Mouse (Mus musculus) olfactory bulb, adult 2 months (tissue): ENCODE results near the gene Il1r1. TPM values are rescaled to one million over a fixed set of nuclear protein-coding genes. Genes with fewer than 3 reads are reported as not detected.

Source experiments
- H3K27ac ChIP-seq: fragments of 200-500 bp; 2 replicates; pipeline ENCODE4 v1.5.1; 2012; ENCODE audit warnings: low read depth, low read length; ENCODE audit not compliant: insufficient read depth
- H3K4me1 ChIP-seq: fragments of 200-500 bp; 2 replicates; pipeline ENCODE4 v1.6.1; 2012; ENCODE audit warnings: low read length; ENCODE audit not compliant: control insufficient read depth, insufficient read depth
- H3K4me3 ChIP-seq: fragments of 200-500 bp; 2 replicates; pipeline ENCODE4 v1.5.1; 2012; ENCODE audit warnings: mild to moderate bottlenecking, low read depth, low read length, moderate library complexity; ENCODE audit not compliant: insufficient read depth
- CTCF ChIP-seq: fragments of 200-500 bp; IDR thresholded peaks from 2 replicates; pipeline ENCODE4 v1.5.1; 2012; ENCODE audit warnings: low read depth, mild to moderate bottlenecking, low read length, moderate library complexity; ENCODE audit not compliant: insufficient read depth
- POLR2A ChIP-seq: fragments of 200-500 bp; IDR thresholded peaks from 2 replicates; pipeline ENCODE4 v1.6.1; 2012; ENCODE audit warnings: mild to moderate bottlenecking, low read depth, low read length, moderate library complexity; ENCODE audit not compliant: insufficient read depth
- WGBS: fragments of 180-500 bp; shearing (Covaris S2); methylation state at CpG from one replicate; pipeline ENCODE4 v1.1.7; 2018; 5-methylcytosine and 5-hydroxymethylcytosine counted together
- polyA plus RNA-seq: library from polyadenylated mRNA; stranded (reverse); fragments of >200 nt; gene quantifications from 2 replicates; pipeline ENCODE4 v1.2.4, GENCODE M21; 2012; ENCODE audit warnings: low replicate concordance; ENCODE audit not compliant: missing spikeins, insufficient read depth, insufficient read length

Il1r1 gene
- polyA plus RNA-seq, 1 experiment, result not detected

DNA sequence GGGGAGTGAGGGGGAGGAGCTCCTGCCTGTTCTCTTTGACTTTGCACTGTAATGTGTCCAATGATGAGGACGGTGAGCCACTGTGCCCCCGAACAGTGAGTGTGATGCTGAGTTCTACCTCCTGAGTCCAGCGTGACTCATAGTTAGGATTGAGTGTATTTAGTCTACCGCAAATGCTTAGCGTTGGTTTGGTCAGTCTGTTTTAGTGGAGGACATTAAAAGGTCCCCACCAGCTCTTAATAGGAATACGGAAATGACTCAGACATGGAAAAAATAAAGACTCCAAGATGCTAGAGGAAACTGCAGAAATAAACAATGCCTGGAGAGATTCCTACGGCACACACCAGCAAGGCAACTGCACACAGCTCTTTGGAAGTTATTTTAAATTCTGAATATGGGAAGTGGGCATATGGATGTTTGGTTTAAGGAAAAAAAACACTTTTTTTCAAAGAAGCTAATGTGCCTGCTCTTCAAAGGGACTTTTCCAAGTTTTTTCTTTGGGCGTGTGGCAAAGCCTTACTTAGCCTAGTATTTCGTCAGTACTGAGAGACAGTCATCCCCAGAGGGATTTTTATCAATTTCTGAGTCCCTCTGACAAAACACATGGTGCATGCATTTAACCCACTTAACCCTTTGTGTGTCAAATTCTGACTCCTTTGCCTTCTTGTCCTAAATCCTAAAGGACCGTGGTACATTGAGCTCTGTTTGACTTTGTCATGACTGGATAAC is 50.6 kb downstream of the Il1r1 start:
- H3K4me3 ChIP-seq, result no peak overlapping the region
- 68% methylated on average over 10 of the region's 10 CpGs for WGBS
- no peaks in the 10 kb centered on the region for H3K4me1 ChIP-seq
- no peak overlapping the region for H3K27ac ChIP-seq
- TF ChIP-seq POLR2A (no peak), CTCF (no peak)

DNA sequence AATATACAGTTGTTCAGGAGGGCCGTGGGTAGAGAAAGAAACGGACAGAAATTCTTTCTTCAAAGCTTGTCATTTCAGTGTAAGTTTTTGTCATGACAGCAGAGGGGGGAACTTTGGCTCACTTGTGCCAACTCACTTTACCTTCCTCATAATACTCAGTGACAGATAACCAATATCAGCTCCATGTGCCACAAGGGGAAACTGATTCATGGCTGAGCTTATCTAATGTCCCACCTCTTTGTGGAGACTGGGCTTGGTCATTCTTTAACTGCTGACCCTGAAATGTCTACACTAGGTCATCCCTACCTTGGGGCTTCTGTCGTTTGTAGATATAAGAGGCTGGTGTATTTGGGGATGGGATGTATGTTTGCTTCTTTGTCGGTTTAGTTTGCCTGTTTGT is 53.1 kb downstream of the Il1r1 start:
- TF ChIP-seq POLR2A (no peak), CTCF (no peak)
- Histone ChIP-seq H3K4me3 (no peak overlapping the region), H3K27ac (no peak overlapping the region), H3K4me1 (no peaks in the 10 kb centered on the region)
- 92% methylated on average over 4 of the region's 4 CpGs for WGBS

DNA sequence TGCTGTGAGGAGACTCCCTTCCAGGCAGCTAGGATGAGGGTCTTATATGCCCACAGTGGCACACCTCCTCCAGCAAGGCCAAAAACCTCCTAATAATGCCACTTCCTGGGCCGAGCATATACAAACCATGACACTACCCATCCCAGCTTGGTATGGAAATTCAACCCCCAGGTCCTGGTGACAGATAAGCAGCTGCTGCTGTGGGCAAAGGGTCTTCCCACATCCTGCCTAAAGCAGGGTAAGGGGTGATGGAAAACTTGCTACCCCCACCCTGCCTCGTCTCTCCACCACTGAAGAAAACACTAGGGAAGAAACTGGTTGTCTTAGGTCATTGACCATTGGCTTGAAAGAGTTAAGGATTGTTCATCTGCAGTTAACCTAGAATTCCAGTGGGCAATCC is 53.8 kb downstream of the Il1r1 start:
- H3K4me1 ChIP-seq, result no peaks in the 10 kb centered on the region
- H3K4me3 ChIP-seq, result no peak overlapping the region
- no peak overlapping the region for H3K27ac ChIP-seq
- WGBS, result 93% methylated on average over 2 of the region's 2 CpGs
- no peak for TF ChIP-seq CTCF
- TF ChIP-seq POLR2A, result no peak

DNA sequence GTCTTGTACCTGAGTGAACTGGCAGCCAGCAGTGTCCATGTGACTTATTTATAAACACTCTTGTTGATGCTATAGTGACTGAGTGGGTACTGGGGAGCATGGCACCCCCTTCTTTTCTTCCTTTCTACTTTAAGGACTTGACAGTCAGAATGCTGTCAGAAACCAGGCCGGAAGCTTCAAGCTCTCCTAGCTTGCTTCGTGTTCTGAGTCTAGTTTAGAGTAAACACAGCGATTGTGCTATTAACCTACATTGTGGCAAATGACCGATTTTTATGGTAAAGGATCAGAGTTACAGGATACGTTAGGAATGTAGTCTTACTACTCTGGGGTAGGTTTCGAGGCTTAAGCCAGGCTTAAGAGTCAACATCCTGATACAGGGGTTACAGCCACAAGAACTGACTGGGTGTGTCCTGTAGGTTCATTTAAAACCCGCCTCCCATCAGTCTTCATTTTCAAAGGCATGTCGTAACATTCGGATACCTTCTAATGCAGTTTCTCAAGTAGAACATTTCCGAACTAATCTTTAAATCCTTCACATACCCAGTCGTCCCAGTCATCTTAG is 54.4 kb downstream of the Il1r1 start:
- no peak for TF ChIP-seq POLR2A
- TF ChIP-seq CTCF, result no peak
- Histone ChIP-seq H3K27ac (no peak overlapping the region), H3K4me3 (no peak overlapping the region), H3K4me1 (no peaks in the 10 kb centered on the region)
- WGBS, result 91% methylated on average over 11 of the region's 11 CpGs

DNA sequence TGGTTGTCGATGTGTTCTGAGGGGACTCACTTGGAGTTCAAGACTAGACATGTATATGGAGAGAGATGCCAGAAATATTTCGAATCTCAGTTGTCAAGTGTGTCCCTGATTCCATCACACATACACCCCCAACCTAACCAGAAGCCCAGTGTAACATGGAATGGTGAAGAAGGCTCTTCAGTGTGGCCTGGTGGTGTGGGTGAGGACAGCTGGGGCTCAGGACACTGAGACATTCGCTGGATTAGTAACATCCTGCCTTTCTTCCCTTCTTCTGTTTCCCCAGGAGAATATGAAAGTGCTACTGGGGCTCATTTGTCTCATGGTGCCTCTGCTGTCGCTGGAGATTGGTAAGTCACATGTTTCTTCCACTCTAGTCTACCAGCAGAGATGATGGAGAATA is 57.1 kb downstream of the Il1r1 start:
- Histone ChIP-seq H3K27ac (no peak overlapping the region), H3K4me1 (no peaks in the 10 kb centered on the region), H3K4me3 (no peak overlapping the region)
- 90% methylated on average over 4 of the region's 4 CpGs for WGBS
- TF ChIP-seq POLR2A (no peak), CTCF (no peak)

DNA sequence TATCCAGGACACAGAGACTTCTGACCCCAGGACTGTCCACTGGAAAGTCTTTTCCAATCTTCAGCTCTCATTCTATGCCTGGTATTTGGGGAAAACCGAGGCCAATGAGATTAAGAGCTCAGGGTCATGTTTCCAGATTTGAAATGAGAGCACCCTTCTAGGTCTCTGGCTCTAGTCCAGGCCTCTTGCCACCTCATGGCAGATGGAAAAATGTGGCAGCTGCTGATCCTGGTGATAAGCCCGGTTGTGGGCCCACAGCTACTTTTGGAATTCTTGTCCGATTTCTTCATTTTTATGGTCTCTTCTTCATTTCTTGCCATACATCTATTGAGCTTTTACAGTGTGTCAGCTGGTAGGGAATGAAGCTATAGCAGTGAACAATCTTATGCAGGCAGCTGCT is 57.5 kb downstream of the Il1r1 start:
- 84% methylated on average over 3 of the region's 3 CpGs for WGBS
- no peak overlapping the region for H3K4me3 ChIP-seq
- no peaks in the 10 kb centered on the region for H3K4me1 ChIP-seq
- no peak overlapping the region for H3K27ac ChIP-seq
- no peak for TF ChIP-seq CTCF
- no peak for TF ChIP-seq POLR2A

DNA sequence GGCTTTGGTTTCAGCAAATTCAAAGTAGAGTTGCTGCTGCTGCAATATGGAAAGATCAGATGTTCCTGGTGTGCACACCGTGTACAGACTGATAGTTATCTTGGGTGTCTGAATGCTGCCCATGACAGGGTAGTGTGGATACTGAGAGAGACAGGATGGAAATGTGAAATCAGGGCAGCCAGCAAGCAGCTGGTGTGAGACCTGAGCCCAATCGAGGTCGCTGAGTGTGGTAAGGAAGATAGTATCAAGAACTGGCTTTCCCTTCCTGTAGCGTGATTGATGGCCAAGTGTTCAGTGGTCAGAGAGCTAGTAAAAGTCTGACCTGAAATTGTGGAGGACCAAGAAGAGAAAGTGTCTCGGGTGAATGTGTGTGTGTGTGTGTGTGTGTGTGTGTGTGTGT is 59.1 kb downstream of the Il1r1 start:
- TF ChIP-seq CTCF, result no peak
- no peak for TF ChIP-seq POLR2A
- Histone ChIP-seq H3K27ac (no peak overlapping the region), H3K4me3 (no peak overlapping the region), H3K4me1 (no peaks in the 10 kb centered on the region)
- 86% methylated on average over 5 of the region's 5 CpGs for WGBS

DNA sequence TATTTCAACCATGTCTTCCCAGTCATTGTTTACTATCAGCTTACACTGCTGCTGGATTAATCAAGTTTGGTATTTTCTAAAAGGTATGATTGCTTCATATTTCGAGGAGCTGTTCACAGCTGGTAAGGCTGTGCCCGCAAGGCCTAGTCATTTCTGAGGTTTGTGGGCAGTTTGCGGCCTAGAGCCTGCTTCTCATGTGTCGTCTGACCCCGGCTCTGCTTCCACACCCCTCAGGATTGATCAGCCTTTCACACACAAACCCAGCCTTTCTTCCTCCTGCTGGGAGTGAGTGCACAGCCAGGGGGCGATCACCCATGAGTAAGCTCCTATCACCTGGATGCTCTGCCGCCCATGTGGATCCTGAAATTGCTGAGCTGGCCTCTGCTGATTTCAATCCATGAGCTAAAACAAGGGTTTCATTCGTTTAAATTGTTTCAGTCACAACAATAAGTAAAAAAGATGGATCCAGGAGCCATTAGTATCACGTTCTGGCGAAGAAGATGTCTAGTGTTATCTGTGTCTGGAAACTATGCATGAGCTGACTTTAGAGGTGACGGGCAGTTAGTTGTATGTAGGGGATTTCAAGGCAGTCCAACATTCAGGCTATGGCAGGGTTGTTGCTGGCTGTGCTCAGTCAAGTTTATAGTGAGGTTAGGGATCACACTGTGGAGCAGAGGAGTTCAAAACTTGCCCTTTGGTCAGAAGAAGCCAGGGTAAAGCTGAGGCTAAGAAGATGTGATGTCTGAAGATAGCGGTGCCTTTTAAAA is 65.8 kb downstream of the Il1r1 start:
- WGBS, result 88% methylated on average over 12 of the region's 12 CpGs
- Histone ChIP-seq H3K4me3 (no peak overlapping the region), H3K4me1 (no peaks in the 10 kb centered on the region), H3K27ac (no peak overlapping the region)
- no peak for TF ChIP-seq POLR2A
- no peak for TF ChIP-seq CTCF

DNA sequence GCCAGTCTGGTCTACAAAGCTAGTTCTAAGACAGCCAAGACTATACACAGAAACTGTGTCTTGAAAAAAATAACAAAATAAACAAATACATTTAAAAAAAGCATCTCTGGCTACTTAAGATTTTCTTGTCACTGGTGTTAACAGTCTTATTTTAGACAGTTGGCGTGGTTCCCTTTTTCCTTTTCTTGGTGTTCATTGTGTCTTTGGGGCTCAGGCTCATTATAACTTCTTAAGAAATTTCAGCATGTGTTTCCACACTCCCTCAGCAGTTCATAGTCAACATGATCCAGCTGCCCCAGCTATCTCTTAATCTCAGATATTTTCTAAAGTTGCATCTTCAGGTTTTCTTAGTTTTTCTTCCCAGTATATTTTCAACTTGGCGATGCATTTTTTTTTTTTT is 67.4 kb downstream of the Il1r1 start:
- WGBS, result 96% methylated on average over 2 of the region's 2 CpGs
- TF ChIP-seq CTCF, result no peak
- TF ChIP-seq POLR2A, result no peak
- Histone ChIP-seq H3K4me1 (no peaks in the 10 kb centered on the region), H3K27ac (no peak overlapping the region), H3K4me3 (no peak overlapping the region)
